Mouse (Mus musculus) midbrain, embryonic 15.5 days (tissue): ENCODE measurements around the gene Gtse1. TPM values are rescaled to one million over a fixed set of nuclear protein-coding genes. Genes with fewer than 3 reads are reported as not detected.

Source experiments
- ATAC-seq: fragments of 200-750 bp; cut with Nextera tagmentation; replicated peaks from 2 replicates; pipeline ENCODE4 v1.8.0; 2017; ENCODE audit warnings: moderate TSS enrichment
- H3K27ac ChIP-seq: fragments of 300-500 bp; sonication (generic); 2 replicates; pipeline ENCODE4 v1.5.1; 2015; ENCODE audit warnings: mild to moderate bottlenecking, inconsistent platforms
- H3K27me3 ChIP-seq: fragments of 300-500 bp; sonication (generic); replicated peaks from 2 replicates; pipeline ENCODE4 v1.6.1; 2015; ENCODE audit warnings: inconsistent platforms
- H3K36me3 ChIP-seq: fragments of 300-500 bp; sonication (generic); replicated peaks from 2 replicates; pipeline ENCODE4 v1.6.1; 2015; ENCODE audit warnings: inconsistent platforms
- H3K4me1 ChIP-seq: fragments of 300-500 bp; sonication (generic); 2 replicates; pipeline ENCODE4 v1.6.1; 2015; ENCODE audit warnings: inconsistent platforms
- H3K4me2 ChIP-seq: fragments of 300-500 bp; sonication (generic); 2 replicates; pipeline ENCODE4 v1.6.1; 2015; ENCODE audit warnings: inconsistent platforms, mild to moderate bottlenecking, moderate library complexity
- H3K4me3 ChIP-seq: fragments of 300-500 bp; sonication (generic); 2 replicates; pipeline ENCODE4 v1.5.1; 2015; ENCODE audit warnings: mild to moderate bottlenecking, inconsistent platforms
- H3K9ac ChIP-seq: fragments of 300-500 bp; sonication (generic); 2 replicates; pipeline ENCODE4 v1.6.1; 2015; ENCODE audit warnings: mild to moderate bottlenecking, inconsistent platforms
- H3K9me3 ChIP-seq: fragments of 300-500 bp; sonication (generic); 2 replicates; pipeline ENCODE4 v1.6.1; 2016; ENCODE audit warnings: inconsistent platforms
- WGBS: fragments of 180-500 bp; shearing (Covaris S2); methylation state at CpG from one replicate; pipeline ENCODE4 v1.1.7; 2015; ENCODE audit warnings: mixed read lengths; 5-methylcytosine and 5-hydroxymethylcytosine counted together
- polyA plus RNA-seq: library from polyadenylated mRNA; unstranded; fragments of >200 nt; fragmentation: Nextera tagmentation; extraction: Ambion mirVana; gene quantifications from 2 replicates; pipeline ENCODE4 v1.2.1, GENCODE M21; 2015

The Gtse1 gene
- polyA plus RNA-seq, 1 experiment from 2014 or later = 4.2 TPM

- Histone ChIP-seq H3K4me3 (peak overlapping the region; percentile 84), H3K36me3 (peaks cover 10% of the 10 kb centered on the region; the same call in 1 of the 2 replicates), H3K27ac (peak overlapping the region; percentile 90), H3K27me3 (no peaks in the 10 kb centered on the region), H3K9ac (peak overlapping the region; percentile 78), H3K4me2 (peak overlapping the region; percentile 85), H3K9me3 (no peaks in the 10 kb centered on the region), H3K4me1 (peaks cover 26% of the 10 kb centered on the region)
- WGBS = 2% methylated on average over 18 of the region's 18 CpGs
- ATAC-seq = peak; percentile 59
Observed at GRCm38 (mm10) chr15:85879498-85879895, 20.0 kb downstream of the Gtse1 start.

- H3K4me3 ChIP-seq = no peak overlapping the region
- H3K9ac ChIP-seq = no peak overlapping the region
- H3K4me2 ChIP-seq = no peak overlapping the region
- no peak for ATAC-seq
- H3K4me1 ChIP-seq = peaks cover 4% of the 10 kb centered on the region
- H3K27ac ChIP-seq = no peak overlapping the region
- no peaks in the 10 kb centered on the region for H3K27me3 ChIP-seq
- H3K36me3 ChIP-seq = peaks cover 18% of the 10 kb centered on the region; the same call in 1 of the 2 replicates
- 93% methylated on average over 5 of the region's 5 CpGs for WGBS
- H3K9me3 ChIP-seq = no peaks in the 10 kb centered on the region
Observed at GRCm38 (mm10) chr15:85885606-85886005, 26.1 kb downstream of the Gtse1 start.

- no peak overlapping the region for H3K9ac ChIP-seq
- WGBS = 91% methylated on average over 4 of the region's 4 CpGs
- H3K4me2 ChIP-seq = no peak overlapping the region
- H3K4me1 ChIP-seq = peaks cover 6% of the 10 kb centered on the region; the same call in 1 of the 2 replicates
- H3K36me3 ChIP-seq = peaks cover 38% of the 10 kb centered on the region
- H3K9me3 ChIP-seq = no peaks in the 10 kb centered on the region
- no peak overlapping the region for H3K4me3 ChIP-seq
- no peaks in the 10 kb centered on the region for H3K27me3 ChIP-seq
- ATAC-seq = no peak
- no peak overlapping the region for H3K27ac ChIP-seq
Observed at GRCm38 (mm10) chr15:85889235-85889634, 29.7 kb downstream of the Gtse1 start.

- Histone ChIP-seq H3K9me3 (no peaks in the 10 kb centered on the region), H3K27me3 (no peaks in the 10 kb centered on the region), H3K4me1 (peaks cover 6% of the 10 kb centered on the region; the same call in 1 of the 2 replicates), H3K36me3 (peaks cover 31% of the 10 kb centered on the region), H3K9ac (no peak overlapping the region), H3K4me3 (no peak overlapping the region), H3K27ac (0 out of 2 replicates have a peak overlapping the region, but pooled peaks have one; percentile 5), H3K4me2 (no peak overlapping the region)
- WGBS = 64% methylated on average over 10 of the region's 10 CpGs
- no peak for ATAC-seq
Observed at GRCm38 (mm10) chr15:85891971-85892370, 32.4 kb downstream of the Gtse1 start.

GRCm38 (mm10) chr15:85892498-85893118 lies 33.1 kb downstream of the Gtse1 start:
- 66% methylated on average over 13 of the region's 13 CpGs for WGBS
- Histone ChIP-seq H3K27me3 (no peaks in the 10 kb centered on the region), H3K9me3 (no peaks in the 10 kb centered on the region), H3K4me3 (no peak overlapping the region), H3K4me1 (peaks cover 6% of the 10 kb centered on the region; the same call in 1 of the 2 replicates), H3K9ac (no peak overlapping the region), H3K36me3 (peaks cover 31% of the 10 kb centered on the region), H3K4me2 (no peak overlapping the region), H3K27ac (peak overlapping the region; percentile 68)
- peak; percentile 61; the same call in 1 of the 2 replicates for ATAC-seq

- H3K36me3 ChIP-seq = peaks cover 33% of the 10 kb centered on the region
- ATAC-seq = no peak
Observed at GRCm38 (mm10) chr15:85893871-85894270, 34.3 kb downstream of the Gtse1 start.

GRCm38 (mm10) chr15:85896284-85896683 lies 36.7 kb downstream of the Gtse1 start:
- no peak overlapping the region for H3K27ac ChIP-seq
- WGBS = 10% methylated on average over 8 of the region's 8 CpGs
- H3K36me3 ChIP-seq = peaks cover 30% of the 10 kb centered on the region
- no peak overlapping the region for H3K9ac ChIP-seq
- ATAC-seq = 0 out of 2 replicates have a peak, but pooled peaks have one; percentile 51
- H3K4me3 ChIP-seq = no peak overlapping the region
- H3K4me2 ChIP-seq = no peak overlapping the region
- no peaks in the 10 kb centered on the region for H3K27me3 ChIP-seq
- H3K4me1 ChIP-seq = peaks cover 6% of the 10 kb centered on the region; the same call in 1 of the 2 replicates
- no peaks in the 10 kb centered on the region for H3K9me3 ChIP-seq

More at GRCm38 (mm10) chr15:85893871-85894270, 34.3 kb downstream of the Gtse1 start:
- Histone ChIP-seq H3K9me3 (no peaks in the 10 kb centered on the region), H3K4me3 (no peak overlapping the region), H3K9ac (no peak overlapping the region), H3K4me1 (peaks cover 6% of the 10 kb centered on the region; the same call in 1 of the 2 replicates), H3K27ac (no peak overlapping the region), H3K27me3 (no peaks in the 10 kb centered on the region), H3K4me2 (no peak overlapping the region)
- 91% methylated on average over 7 of the region's 7 CpGs for WGBS

- no peak for ATAC-seq
- H3K9ac ChIP-seq = no peak overlapping the region
Observed at GRCm38 (mm10) chr15:85897113-85897512, 37.6 kb downstream of the Gtse1 start.

GRCm38 (mm10) chr15:85899396-85899795 lies 39.9 kb downstream of the Gtse1 start:
- Histone ChIP-seq H3K36me3 (0 out of 2 replicates have a peak, but pooled peaks cover 2% of the 10 kb centered on the region), H3K4me1 (no peaks in the 10 kb centered on the region), H3K27me3 (no peaks in the 10 kb centered on the region), H3K27ac (no peak overlapping the region), H3K9me3 (no peaks in the 10 kb centered on the region), H3K9ac (no peak overlapping the region), H3K4me3 (no peak overlapping the region), H3K4me2 (no peak overlapping the region)
- ATAC-seq = no peak
- WGBS = 53% methylated on average over 6 of the region's 6 CpGs

More at GRCm38 (mm10) chr15:85897113-85897512, 37.6 kb downstream of the Gtse1 start:
- H3K27ac ChIP-seq = no peak overlapping the region
- H3K27me3 ChIP-seq = no peaks in the 10 kb centered on the region
- H3K4me3 ChIP-seq = no peak overlapping the region
- 88% methylated on average over 10 of the region's 10 CpGs for whole genome bisulfite sequencing
- no peaks in the 10 kb centered on the region for H3K9me3 ChIP-seq
- H3K36me3 ChIP-seq = peaks cover 23% of the 10 kb centered on the region
- H3K4me1 ChIP-seq = peaks cover 3% of the 10 kb centered on the region; the same call in 1 of the 2 replicates
- H3K4me2 ChIP-seq = no peak overlapping the region

GRCm38 (mm10) chr15:85900318-85900717 lies 40.8 kb downstream of the Gtse1 start:
- H3K27ac ChIP-seq = no peak overlapping the region
- no peak overlapping the region for H3K4me2 ChIP-seq
- no peaks in the 10 kb centered on the region for H3K9me3 ChIP-seq
- H3K9ac ChIP-seq = no peak overlapping the region
- ATAC-seq = no peak
- no peaks in the 10 kb centered on the region for H3K4me1 ChIP-seq
- no peaks in the 10 kb centered on the region for H3K27me3 ChIP-seq
- 79% methylated on average over 8 of the region's 8 CpGs for WGBS
- H3K4me3 ChIP-seq = no peak overlapping the region
- 0 out of 2 replicates have a peak, but pooled peaks cover 2% of the 10 kb centered on the region for H3K36me3 ChIP-seq

- Histone ChIP-seq H3K4me1 (no peaks in the 10 kb centered on the region), H3K9me3 (no peaks in the 10 kb centered on the region), H3K27ac (no peak overlapping the region), H3K4me2 (no peak overlapping the region), H3K4me3 (no peak overlapping the region), H3K27me3 (no peaks in the 10 kb centered on the region), H3K36me3 (0 out of 2 replicates have a peak, but pooled peaks cover 2% of the 10 kb centered on the region), H3K9ac (no peak overlapping the region)
- WGBS = 83% methylated on average over 12 of the region's 12 CpGs
- ATAC-seq = no peak
Observed at GRCm38 (mm10) chr15:85900801-85901200, 41.3 kb downstream of the Gtse1 start.

- 90% methylated on average over 10 of the region's 10 CpGs for WGBS
- no peak overlapping the region for H3K4me2 ChIP-seq
- H3K4me1 ChIP-seq = no peaks in the 10 kb centered on the region
- H3K4me3 ChIP-seq = no peak overlapping the region
- H3K36me3 ChIP-seq = 0 out of 2 replicates have a peak, but pooled peaks cover 2% of the 10 kb centered on the region
- no peak overlapping the region for H3K9ac ChIP-seq
- no peaks in the 10 kb centered on the region for H3K27me3 ChIP-seq
- no peaks in the 10 kb centered on the region for H3K9me3 ChIP-seq
- no peak overlapping the region for H3K27ac ChIP-seq
- ATAC-seq = no peak
Observed at GRCm38 (mm10) chr15:85902505-85902904, 43.0 kb downstream of the Gtse1 start.

GRCm38 (mm10) chr15:85903826-85904225 lies 44.3 kb downstream of the Gtse1 start:
- H3K4me2 ChIP-seq = no peak overlapping the region
- H3K36me3 ChIP-seq = no peaks in the 10 kb centered on the region
- no peaks in the 10 kb centered on the region for H3K4me1 ChIP-seq
- H3K4me3 ChIP-seq = no peak overlapping the region
- H3K27ac ChIP-seq = no peak overlapping the region
- H3K9me3 ChIP-seq = no peaks in the 10 kb centered on the region
- H3K27me3 ChIP-seq = no peaks in the 10 kb centered on the region
- no peak for ATAC-seq
- WGBS = 71% methylated on average over 8 of the region's 8 CpGs
- no peak overlapping the region for H3K9ac ChIP-seq
